Mouse (Mus musculus) thymus, postnatal 0 days (tissue): ENCODE data around the gene Kdm6b. TPM values are rescaled to one million over a fixed set of nuclear protein-coding genes. Genes with fewer than 3 reads are reported as not detected.

Source experiments
- DNase-seq: peaks from one replicate; pipeline ENCODE4 v3.0.0-alpha.2; 2015; ENCODE audit warnings: low spot score
- polyA plus RNA-seq: library from polyadenylated mRNA; unstranded; fragments of >200 nt; fragmentation: Nextera tagmentation; extraction: Ambion mirVana; gene quantifications from 2 replicates; pipeline ENCODE4 v1.2.1, GENCODE M21; 2015

Kdm6b gene
- polyA plus RNA-seq, 1 experiment from 2014 or later: 45.6 TPM

DNA sequence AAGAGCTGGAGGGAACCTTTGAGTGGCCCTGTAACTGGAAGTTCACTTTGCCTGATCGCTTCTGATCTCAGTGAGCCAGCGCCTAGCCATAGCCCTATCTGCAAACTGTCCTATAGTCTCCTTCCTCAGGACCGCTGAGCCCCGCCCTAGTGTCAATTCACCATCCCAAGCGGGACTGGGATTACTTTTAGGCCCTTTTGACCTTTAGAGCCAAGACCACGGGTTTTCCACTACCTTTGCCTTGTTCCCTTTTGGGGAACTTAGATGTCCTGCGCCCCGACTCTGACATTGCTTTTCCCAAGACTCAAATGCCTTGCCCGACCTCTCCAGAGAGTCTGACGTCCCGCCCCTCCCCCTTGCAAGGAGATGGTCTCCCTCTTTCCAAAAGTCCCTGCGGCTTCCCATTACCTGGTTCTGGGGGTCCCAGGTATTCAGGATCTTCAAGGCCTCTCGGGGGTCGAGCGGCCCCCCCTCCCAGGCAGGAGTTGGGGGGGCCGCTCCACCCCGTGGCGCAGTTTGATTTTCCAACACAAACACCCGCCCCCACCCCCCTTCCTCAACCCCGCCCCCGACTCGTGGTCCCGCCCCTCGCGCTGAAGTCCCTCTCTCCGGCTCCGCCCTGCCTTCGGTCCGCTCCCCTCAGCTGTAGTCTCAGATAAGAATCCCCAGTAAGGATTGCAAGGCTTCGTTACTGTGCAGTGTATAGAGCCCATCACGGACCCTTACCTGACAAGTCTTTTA is 6.5 kb upstream of the Kdm6b start:
- DNase-seq: peak; percentile 52

DNA sequence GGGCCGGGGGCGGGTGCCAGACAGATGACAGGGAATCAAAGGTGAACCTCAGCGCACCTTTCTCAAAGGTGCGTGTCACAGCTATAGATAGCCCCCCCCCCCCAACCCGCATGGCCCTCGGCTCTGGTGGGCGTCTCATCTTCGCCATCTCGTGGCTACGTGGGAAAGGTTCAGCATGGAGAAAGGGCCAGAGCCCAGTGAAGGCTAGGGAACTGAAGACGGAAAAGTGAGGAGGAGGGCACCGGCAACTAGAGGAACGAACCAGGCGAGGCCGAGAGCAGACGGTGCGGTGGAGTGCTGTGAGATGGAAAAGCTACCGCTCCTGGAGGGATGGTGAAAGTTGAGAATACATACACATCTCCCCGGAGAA is 6.0 kb upstream of the Kdm6b start:
- peak; percentile 45 for DNase-seq

DNA sequence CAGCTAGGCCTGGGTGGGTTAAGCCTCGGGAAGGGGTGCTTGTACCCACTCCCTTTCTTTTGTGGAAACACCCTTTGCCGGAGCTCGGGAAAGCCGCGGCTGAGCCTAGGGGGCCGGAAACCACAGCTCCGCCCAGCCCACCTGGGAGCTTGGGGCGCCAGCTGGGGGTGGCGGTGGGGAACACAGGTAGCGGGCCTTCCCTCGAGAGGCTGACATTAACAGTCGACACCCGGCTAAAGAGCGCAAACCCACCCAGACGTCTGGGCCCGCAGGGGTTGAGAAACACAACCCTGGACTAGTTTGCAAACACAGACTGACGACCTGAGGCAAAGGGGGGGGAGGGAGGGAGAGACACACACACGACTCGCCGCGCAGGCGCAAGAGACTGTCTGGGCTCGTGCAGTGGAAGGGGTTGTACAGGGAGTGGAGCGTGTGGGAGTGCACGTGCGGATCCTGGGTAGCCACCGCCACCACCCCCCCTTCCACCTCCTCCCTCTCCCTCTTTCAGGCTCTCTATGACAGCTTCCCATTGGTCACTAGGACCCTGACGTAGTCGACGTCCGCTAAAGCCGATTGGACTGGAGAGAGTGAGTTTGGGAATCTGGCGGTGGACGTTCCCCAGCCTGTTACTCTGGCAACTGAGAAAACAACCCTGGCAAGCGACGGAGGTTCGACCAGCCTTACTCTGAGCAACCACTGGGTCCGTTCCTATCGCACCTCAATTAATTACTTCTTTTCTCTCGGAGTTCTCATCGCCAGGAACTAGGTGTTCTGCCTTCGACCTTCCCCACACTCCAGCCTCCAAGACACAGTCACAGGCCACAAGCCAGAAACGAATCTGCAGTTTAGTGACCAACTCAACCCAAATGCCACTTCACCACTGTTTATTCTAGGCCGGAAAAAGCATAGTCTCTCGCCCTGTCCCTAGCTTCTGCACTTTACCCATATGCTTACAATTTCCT is 5.3 kb upstream of the Kdm6b start:
- peak; percentile 87 for DNase-seq

DNA sequence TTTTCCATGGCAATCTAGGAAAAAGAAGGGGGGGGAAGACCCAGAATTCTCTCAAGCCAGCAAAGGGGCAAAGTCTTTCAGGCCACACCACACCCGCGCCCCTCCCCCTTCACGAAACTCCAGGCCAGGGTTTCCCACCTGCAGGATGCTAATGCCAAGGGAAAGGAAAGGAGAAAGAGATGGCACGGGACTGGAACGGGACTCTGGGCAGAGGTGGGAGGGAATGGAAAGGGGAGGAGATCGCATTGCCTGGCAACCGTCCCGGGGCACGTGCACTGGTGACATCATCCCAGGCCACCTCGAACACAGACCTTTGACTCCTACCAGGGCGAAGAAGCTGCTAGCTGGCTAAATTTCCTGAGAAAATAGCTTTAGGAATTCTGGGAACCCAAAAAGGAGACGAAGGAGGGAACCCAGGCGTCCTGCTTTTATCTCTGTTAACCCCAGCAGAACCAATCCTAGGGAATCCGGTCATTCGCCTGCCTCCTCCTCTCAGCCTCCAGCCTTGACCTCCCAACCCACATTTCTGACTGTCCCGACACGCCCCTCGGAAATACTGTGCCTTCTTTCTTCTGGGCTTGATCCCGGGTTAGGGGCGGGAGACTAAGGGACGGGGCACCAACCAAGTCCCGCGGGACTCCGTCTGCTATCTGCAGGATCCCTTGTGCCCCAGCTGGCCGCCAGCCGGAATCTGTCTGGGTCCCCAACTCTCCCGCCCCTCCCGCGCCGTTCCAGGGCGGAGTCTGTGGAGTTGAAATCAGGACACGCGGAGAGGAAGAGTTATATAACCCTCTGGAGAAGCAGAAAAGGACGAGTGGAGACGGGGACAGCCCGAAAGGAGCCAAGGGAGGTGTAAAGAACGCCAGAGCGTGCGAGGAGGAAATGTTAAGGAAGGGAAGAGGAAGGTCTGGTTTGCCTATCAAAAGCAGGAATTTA is 4.2 kb upstream of the Kdm6b start:
- peak; percentile 66 for DNase-seq

DNA sequence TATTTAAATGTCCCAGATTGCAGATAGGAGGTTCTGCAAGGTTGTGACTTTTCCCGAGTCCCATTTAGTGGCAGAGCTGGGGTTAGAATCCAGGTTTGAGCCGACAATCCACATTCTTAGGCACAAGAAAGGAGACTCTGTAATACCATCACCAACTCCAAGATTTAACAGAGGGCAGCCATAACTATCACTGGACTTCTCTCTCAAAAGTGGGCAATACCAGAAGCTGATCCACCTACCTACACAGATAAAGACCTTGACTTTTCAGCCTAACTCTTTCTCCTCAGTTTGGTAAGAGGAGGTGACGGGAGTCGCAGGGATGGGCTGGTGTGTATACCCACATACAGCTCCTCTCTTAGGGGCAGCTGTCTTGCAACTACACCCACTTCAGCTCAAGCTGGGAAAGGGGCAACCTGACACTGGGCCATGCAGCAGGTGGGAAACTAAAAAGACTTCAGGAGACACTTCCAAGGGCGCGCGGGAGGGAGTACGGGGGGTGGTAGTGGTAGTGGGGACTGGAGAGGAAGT is 3.5 kb upstream of the Kdm6b start:
- no peak for DNase-seq

DNA sequence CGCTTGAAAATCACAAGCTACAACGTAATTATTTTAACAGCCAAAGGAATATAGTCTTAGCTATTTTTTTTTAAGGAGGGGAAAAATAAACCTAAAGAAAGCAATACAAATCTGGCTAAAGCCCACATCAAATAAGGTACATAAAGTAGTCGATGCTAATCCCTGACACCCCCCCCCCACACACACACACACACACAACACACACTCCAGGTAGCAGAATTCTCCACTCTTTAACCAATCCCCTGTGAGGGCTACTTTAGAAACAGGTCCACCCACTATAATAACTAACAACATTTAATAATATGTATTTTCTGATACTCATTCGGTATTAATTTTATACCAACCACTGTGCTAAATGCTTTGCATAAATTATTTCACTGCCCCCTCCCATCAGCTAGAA is 3.0 kb upstream of the Kdm6b start:
- no peak for DNase-seq

DNA sequence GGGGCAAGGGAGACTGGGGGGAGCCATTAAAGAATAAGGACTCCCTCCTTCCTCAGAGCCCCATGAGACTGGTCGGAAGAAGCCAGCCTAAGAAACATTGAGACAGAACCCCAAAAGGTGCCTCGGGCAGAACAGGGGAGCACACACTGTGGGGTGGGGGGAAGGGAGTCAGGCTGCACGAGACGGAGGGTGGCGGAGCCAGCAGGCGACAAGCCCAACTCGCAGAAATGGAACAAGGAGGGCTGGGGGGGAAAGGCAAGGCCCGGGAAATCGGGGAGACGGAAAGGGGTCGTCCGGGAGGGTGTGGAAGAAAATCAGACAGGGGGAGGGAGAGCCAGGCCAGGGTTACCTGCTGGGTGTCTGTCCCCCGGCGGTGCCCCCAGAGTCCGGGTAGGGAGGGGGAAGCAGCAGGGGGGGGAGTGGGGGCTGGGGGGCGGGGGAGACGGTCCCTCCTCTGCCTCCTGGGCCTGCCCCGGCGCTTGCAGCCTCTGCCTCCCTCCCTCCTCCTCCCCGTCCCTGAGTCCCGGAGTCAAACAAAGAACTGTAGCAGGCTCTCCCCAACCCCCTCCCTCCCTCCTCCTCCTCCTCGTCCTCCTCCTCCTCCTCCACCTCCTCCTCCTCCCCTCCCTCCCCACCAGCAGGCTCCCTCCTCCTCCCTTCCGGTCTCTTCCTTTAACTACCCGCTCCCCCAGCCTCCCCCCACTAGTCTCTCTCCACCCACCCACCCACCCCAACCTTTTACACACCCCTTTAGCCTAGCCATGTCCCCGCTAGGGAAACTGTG is 2.4 kb upstream of the Kdm6b start:
- peak; percentile 70 for DNase-seq

DNA sequence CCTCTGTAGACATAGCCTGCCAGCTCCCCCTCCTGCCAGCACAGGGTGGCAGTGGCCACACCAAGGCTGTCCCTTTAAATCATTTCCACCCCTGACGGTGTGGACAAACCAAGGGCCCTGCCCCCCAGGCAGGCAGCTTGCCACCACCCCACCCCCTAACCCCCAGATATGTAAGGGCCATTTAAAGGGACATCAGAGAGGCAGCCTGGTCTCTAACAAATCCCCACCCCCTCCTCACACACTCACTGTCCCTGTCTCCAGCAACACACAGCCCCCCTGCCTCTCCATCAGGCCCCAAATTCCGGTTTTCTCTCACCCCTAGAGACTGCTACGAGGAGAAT is 1.8 kb upstream of the Kdm6b start:
- DNase-seq: no peak

DNA sequence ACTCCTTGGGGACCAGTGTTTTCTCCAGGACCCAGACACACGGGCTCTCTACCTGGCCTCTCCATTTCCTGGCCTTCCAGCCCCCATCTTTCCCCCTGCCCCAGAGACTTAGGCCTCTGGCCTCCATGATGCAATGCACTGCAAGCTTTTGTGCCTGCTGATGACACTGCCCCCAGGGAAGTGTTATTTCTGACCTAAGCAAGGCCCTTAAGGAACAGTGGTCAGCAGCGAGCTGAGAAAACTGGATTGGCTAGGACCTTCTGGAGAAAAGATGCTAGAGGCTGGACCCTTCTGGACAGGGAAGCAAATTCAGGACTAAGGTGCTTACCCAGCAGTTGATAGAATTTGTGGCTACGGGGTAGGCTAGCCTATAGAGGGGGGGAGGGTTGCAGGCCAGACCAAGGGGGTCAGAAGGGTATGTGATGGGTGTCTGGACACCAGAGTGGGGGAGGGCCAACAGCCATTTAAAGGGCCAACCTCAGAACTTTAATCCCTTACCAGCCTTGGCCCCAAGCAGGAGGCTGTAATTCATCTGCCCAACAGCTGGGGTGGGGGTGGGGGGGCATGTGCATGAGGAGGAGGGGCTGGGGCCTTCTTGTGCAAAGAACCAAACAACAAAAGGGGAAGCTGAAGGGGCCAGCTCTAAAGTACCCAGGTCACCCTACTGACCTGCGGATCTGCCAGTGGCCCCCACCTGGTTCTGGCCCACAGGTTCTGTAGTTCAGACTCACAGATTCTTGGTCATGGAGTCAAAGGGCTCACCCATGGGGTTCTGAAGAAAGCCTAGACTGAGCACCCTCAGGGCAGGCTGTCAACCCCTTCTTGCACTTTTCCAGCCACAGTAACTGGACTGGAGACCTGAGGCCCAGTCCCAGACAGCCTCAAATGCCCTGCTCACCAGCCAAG is 1.2 kb upstream of the Kdm6b start:
- DNase-seq: no peak

DNA sequence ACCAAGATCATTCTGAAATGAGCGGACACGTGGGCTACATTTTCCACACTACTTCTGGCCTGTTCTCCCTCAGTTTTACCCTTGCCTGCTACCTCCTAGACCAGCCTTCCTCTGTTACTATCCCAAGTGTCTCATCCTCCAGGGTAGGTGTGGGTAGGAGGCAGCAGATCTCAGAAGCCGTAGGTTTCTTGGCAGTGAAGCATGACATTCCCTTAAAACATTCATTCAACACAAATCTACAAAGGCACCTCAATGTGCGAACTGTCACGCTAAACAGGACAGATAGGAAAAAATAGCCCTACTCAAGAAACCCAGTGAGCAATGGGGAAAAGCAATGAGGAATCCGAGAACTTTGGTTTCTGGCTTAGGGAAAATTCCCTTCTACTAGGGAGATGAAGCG is 927 bp downstream of the Kdm6b start:
- no peak for DNase-seq

DNA sequence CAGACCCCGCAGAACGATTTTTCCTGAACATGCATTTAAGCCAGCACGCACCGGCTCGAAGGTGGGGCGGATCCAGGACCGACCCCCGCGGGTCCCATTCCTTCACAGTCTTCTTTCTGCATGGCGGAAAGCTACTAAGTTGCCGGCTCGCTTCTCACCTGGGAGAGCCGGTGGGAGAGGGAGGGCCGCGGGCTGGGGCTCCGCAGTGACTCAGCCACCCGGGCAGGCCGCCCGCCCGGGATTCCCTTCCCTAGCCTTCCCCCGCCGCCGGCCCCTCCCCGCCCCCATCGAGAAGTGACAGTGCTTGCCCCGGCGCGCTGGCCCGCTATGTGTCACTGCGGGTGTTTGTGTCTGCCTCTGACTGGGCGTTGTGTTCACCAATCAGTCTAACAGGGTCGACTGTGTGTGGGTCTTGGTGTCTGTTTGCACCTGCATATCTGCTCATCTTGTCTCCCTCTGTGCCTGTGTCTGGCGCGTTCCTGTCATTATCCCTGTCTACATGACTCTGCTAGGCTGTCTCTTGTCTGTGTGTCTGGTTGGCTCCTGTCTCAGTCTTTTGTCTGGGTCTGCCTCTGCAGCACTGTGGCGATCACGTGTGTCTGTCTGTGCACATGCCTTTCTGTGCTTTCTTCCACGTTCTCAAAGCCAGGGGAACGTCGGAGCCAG is 1.8 kb downstream of the Kdm6b start:
- peak; percentile 75 for DNase-seq

DNA sequence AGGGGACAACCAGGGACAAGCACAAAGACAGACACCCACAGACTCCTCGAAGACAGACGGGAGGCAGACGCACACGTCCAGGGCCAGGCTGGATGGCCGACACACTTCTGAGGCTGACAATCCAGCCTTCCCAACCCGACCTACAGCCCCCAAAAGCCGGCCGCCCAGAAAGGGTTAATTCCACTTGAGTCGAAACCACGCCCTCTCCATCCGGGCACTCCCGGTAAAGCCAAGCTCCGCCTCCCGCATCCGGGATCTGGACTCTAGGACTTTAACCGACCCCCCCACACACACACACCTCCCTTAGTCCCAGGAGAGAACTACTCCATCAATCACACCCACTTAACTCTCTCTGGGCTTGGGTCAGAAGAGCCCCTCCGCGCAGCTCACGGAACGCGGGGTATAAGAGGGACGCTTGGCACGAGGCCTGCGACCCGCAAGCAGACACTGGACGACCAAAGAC is 2.4 kb downstream of the Kdm6b start:
- DNase-seq: peak; percentile 92

DNA sequence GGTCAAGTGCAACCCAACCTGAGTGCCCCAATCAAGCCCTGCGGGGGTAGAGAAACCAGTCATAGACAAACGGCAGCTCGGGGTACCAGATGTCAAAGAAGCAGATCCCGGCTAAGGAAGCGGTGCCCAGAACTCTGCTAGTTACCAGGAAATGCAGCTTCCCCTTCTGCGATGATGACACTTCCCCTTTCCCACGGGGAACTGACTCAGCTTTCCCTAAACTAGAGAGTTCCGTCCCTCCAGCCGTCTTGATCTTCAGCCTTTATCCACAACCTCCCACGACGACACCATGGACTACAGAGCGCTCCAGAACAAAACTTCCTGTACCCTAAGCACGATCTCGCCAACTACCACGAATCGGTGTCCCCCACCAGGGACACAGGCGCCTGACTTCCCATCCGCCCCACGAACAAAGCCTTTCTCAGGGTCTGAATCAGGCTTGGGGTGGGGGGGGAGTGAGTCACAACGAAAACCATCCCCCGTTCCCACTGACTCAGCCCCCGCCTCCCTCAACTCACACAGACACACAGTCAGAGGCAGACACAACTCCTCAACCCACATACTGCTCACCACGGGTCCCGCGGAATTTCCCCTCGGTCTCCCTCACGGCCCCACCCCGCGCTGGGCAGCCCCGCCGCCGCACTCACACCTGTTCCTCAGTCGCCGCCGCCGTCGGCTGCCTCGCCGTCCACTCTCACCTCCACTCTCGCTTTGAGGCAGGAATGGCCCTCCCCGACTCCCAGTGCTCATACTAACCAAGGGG is 3.0 kb downstream of the Kdm6b start:
- peak; percentile 71 for DNase-seq

DNA sequence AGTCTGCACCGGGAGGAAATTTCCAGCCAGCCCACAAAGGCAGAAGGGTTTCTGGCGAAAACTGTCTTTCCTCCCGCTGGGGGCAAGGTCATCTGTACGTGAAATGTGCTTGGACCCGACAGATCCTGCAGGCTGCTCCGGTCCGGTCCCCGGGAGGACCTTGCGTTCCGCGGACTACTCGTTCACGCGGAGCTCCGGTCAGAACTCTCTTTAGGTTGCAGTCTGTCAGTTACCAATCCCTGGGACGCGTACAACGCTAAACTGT is 3.5 kb downstream of the Kdm6b start:
- DNase-seq: no peak

DNA sequence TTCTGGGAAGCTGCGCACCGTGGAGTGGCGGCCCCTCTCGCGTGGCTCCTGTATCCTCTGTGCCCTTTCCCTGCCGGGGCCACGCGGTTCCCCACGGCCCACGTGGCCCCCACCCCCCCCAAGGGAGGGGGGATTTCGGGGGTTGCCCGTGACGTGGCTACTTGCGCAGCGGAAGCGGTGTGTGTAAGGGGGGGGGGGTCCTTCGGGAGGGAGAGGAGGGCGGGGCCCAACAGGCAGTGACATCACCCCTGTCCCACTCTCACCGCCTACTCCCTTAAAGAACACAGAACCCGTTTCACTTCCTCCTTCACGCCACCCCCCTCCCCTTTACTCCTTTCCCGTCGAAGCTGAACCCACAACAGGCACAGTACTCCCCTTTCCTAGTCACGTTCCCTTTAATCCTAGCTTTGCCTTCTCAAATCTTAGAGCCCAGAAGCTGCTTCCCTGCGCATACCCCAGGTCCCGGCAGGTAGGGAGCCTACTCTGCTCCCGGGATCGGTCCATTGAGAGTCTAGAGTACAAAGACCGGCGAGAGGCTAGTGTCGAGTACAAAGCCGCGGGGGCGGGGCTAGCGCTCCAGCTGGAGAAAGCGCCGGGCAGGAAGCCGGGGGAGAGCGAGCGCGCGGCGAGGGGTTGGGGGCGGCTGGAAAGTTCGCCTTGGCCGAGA is 4.0 kb downstream of the Kdm6b start:
- DNase-seq: peak; percentile 93

DNA sequence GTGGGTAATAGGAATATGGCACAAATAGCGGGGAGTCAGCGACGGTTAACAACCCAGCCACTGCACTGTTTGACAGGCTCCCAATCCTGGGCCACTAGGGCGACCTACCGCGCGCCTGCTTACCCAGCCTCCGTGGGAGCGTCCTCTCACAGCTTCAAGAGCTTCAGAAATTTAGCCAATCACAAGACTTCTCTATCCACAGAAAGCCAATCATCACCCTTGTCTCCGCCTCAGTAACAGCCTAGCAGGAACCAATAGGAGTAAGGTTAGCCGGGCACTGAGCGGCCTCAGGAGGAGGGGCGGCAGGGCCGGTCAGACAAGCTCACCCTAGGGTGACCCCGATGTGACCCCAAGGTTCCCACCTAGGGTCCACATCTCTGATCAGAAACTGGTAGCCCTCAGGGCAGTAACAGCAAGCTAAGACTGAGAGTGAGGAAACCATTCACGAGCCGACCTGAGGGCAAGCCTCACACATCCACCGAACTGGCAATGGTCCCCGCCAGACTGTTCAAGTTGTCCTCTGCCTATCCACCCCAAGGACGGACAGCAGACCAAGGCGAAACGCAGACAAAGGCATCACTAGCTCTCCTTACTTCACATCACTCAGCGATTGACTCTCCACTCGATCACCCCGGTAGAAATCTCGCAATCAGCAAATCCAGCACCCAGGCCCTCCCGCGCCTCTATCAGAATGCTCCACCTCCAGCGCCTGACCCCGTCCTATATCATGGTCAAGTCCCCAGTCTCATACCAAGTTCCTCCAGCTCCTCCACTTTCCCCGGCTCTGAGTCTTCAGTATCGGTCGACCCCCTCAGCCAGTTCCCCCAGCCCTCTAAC is 4.7 kb downstream of the Kdm6b start:
- peak; percentile 90 for DNase-seq

DNA sequence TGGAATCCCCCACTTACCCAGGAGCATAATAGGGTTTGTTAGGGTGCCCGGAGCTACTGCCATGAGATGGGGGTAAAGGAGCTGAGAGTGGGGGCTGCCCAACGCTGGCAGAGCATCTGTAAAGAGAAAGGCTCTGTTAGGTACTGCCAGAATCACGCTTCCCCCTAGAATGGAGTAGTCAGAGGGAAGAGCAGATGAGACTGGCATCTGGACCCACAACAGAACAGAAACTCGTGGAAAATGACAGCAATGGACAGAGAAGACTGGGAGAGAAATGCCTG is 5.8 kb downstream of the Kdm6b start:
- DNase-seq: no peak
